Mouse (Mus musculus) frontal cortex, adult (tissue): ENCODE measurements at regions not wholly inside any gene's neighbourhood (a gene's known extent, or its start where the extent isn't known, plus 50 kb on each side); places are given as distances from the start of the nearest gene placed in this dataset.
"Not testable (repeated sequence)": the region's sequence is repeated elsewhere in the genome, so short reads cannot be mapped to it uniquely, and the experiment has no call there.

Experiments used
- ATAC-seq: cut with Nextera tagmentation; 2 replicates; pipeline ENCODE4 v1.9.2; 2017; ENCODE audit warnings: mild to moderate bottlenecking, moderate library complexity, mixed read lengths; ENCODE audit not compliant: low TSS enrichment

DNA sequence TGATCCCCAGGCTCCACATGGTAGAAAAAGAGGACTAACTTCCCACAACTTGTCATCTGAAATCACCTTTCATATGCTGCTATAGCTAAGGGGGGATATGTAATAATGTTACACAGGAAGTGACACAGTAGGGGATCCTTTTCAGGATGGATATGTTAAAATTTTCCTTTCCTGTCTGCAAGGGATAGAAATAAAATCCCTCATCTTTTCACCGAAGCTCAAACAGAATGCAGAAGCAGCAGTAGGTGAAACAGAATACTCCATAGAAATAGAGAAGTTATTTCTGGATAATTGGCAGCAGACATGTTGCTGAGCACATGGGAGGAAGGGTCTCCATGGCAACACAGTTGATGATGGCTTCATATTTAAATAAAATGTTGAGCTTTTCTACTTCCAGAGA is 309.3 kb upstream of the Ercc4 start:
- ATAC-seq: peak; percentile 89

DNA sequence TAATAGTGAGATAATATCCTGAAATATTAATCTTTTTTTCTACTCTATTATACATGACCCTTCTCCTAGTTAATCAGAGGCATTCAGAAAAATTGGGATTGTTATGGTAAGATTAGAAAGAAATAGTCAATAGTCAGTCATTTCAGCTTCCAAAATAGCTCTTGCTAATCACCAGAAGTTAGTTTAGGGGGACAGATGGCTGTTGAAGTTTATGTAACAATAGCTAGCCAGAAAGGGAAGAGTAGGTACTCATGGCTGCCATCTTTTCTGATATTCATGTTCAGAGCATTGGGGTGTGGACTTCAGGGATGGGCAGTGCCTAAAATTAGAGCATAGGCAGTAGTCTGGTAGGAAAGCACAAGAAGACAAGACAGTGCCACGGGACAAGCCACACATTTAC is 306.8 kb upstream of the Ercc4 start:
- no peak for ATAC-seq

DNA sequence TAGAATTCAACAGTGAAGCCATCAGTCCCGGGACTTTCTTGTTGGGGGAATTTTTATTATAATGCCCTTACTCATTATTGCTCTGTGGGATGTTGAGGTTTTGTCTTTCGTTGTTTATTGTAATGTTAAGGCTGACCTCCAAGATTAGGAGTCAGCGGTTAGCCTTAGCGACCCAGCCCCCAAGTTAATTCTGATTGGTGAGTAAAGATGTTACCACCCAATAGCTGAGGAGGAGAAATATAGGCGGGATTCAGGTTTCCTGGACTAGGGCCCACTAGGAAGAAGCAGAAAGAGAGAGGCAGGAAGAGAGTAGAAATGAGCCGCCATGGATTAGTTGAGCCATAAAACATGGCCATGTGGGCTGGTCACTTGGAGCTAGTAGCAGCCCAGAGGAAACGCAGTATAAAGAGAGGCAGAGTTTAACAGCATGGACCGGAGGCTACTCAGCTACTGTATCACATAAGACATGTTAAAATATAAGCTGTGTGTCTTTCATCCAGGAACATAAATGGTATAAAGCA is 302.1 kb upstream of the Ercc4 start:
- no peak for ATAC-seq

DNA sequence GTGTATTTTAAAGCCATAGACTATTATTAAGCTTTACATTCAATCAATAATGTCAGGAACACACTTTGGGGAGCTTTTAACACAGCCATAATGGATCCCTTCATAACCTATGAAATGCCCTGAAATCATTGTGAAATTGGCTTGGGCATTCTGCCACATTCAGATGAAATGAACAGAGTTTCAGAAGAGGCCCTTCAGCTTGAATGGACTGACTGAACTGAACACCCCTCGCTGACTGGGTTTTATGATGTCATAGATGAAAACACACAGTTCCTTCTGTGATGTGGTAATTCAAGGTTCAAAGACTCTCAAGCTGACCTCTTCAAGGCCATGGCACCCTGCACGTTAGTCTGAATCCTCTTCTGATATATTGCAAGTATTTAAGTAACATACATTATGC is 298.4 kb upstream of the Ercc4 start:
- ATAC-seq: no peak

DNA sequence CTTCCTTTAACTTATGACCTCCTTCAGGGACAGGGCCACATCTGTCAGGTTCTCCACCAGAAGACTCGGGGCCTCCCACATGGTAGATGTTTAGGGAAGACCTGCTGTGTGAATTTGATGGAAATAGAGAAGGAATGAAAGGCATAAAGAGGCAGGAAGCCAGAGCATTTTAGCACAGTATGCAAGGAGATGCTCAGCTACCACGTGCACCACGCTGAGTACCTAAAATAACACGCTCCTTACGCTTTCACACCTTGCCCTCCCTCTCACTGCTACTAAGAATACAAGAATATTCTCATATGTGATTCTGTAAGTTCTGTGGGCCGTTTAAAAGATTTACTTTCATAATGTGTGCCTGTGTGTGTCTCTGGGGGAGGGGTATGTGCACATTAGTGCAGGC is 284.8 kb upstream of the Ercc4 start:
- ATAC-seq: peak; percentile 85

DNA sequence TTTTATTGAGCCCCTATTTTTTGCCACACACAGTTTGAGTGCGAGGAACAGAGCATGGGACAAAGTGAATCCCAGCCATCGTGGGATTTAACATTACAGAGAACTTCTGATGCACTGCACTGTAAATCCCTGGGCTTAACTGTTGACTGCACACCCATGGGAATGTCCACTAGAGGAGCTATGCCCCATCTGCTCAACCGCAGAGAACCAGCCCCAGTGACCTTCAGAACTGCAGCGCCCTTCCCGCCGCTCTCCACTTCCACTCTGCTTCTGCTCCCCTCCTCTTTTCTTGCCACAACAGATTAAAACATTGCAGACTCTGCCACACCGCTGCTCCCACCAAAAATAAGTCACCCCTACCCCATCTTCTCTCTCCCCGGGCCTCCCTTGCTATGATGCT is 283.3 kb upstream of the Ercc4 start:
- ATAC-seq: peak; percentile 53; the same call in 1 of the 2 replicates

DNA sequence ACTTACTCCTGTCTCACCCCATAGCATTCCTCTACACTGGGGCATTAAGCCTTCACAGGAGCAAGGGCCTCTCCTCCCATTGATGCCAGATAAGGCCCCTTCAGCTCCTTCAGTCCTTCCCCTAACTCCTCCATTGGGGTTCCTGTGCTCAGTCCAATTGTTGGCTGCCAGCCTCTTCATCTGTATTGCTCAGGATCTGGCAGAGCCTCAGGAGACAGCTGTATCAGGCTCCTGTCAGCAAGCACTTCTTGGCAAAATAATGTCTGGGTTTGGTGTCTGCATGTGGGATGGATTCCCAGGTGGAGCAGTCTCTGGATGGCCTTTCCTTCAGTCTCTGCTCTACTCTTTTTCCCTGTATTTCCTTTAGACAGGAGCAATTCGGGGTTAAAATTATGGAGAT is 278.2 kb upstream of the Ercc4 start:
- not testable (repeated sequence) for ATAC-seq

DNA sequence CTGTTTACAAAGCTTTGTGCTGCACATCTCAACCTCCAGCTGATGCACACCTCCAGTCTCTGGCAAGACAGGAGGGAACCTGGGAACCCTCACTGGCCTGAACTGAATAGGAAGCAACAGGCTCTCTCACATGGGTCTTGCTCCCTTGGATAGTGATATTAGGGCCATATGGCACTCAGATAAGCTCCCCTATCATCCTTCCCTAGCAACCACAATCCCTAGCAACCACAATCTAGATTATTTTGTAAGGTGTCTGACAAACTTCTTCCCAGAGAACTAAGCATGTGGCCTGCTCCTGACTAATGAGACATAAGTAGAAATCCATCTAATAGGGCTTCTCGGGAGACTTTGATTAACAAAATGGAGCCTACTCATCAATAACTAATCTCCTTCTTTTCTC is 253.1 kb upstream of the Ercc4 start:
- ATAC-seq: no peak

DNA sequence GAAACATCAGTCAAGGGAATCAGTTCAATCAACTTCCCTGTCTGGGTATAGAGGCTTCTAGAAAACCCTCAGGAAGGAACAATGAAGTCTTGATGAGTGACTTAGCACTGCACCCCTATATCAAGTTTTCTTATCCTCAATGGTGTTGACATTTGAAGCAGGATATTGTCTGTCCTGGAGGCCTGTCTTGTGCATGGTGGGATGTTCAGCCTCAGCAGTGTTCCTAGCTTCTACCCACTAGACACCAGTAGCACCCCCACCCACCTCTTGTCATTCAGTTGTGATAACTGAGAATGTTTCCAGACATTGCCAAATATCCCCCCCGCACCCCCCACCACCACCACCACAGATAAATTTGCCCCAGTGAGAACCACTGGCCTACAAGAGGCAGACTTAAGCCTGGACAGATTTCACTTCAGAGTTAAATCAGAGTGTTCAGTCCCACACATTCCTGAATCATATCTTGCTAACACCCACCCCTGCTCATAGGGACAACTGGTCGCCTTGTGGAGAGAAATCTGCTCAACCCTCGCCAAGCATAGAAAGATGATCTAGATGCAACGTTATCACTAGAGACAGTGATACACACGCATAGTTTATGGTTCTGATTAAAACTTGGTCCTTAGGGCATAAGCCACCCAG is 249.6 kb upstream of the Ercc4 start:
- peak; percentile 99 for ATAC-seq

DNA sequence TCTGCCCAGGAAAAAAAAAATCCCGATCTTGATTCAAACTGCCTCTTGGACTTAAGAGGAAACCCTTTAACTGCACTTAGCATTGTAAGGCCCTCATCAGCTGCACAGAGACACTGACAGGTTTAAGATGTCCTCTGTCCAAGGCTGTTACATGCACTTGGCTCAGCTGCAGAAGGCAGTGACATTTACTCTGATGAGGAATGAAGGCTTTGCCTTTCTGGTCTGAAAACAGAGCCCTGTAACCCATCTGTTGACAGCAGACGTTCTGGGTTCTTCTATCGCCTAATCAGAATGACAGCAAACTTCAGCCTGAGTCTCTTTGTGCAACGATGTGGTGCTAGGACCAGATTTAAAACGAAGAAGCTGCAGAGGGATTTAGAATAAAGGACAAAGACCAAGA is 246.9 kb upstream of the Ercc4 start:
- ATAC-seq: no peak

DNA sequence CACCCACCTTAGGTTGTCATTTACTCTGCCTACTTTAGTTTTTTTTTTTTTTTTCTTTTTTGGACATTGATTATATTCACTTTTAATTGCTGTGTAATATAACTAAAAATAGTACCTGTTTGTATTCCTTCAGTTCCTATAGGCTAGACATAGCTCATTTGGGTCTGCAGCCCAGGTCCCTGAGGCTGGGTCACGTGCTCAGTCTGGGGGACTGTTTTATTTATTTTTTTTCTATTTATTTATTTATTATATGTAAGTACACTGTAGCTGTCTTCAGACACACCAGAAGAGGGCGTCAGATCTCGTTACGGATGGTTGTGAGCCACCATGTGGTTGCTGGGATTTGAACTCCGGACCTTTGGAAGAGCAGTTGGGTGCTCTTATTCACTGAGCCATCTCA is 231.2 kb upstream of the Ercc4 start:
- not testable (repeated sequence) for ATAC-seq

DNA sequence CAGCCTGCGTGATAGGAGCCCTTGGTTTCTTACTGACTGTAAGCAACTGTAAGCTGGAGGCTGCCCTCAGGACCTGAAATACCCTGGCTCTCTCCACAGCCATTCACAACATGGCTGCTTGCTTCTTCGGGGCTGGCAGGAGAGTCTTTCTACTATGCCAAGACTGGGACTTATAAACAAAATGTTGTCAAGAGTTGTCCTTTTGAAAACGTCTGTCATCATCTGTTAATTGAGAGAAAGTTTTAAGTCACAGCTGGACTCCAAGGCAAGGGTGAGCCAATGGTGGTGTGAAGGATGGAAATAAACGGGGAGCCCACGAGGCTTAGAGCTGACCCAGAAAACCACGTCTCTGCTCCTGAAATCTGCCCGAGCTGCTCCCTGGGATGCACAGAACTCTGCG is 229.5 kb upstream of the Ercc4 start:
- ATAC-seq: no peak

DNA sequence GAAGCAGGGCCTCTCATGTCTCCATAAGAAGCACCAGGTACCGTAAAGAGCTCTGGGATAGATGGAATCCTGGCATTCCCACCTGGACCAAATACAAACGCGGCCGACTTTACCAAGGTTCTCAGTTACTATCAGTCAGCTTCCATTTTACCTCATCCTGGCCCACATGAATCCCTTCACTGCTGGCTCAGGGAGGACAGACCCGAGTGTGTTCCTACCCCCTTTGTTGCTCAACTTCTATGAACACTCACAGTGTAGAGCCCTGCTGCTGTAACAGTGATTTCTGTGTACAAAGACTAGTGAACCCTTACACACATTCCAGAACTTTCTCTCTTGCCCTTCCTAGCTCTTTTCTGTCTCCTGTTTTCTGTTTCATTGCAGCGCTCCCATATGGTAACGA is 229.0 kb upstream of the Ercc4 start:
- no peak for ATAC-seq

DNA sequence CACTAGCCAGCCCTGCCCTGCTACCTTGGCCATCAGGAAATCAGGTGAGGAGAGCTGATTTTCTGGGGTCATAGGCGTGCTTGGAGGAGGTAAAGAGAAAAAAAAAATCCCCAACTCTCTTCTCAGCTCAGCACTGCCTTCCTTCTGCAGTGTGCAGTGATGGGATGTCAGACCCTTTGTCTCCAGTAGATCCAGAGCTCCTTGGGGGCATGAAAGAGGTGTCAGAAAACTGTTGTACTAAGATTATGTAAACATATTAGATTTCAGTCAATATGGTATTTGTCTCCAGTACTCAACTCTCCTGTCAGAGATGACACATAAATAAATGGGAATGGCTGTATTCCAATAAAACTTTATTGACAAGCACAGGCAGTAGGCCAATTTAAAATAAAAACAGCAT is 226.8 kb upstream of the Ercc4 start:
- ATAC-seq: no peak

DNA sequence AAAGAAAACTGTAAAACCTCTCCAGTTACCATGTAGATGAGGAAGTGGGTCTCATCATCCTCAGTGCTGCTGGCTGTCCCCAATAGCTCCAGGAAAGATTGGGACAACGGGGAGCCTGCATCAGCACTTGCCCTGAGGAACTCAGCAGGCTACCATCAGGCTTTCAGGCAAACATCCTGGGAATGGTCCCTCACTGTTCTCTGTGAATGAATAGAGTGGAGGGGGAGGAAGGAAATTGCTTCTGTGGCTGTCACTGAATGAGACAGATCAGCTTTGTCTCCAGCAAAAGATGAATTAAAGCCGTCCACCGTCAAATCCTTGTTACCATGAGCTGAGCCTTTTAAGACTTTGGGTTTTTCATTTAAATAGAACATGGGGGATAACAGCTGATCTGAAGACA is 224.9 kb upstream of the Ercc4 start:
- no peak for ATAC-seq

DNA sequence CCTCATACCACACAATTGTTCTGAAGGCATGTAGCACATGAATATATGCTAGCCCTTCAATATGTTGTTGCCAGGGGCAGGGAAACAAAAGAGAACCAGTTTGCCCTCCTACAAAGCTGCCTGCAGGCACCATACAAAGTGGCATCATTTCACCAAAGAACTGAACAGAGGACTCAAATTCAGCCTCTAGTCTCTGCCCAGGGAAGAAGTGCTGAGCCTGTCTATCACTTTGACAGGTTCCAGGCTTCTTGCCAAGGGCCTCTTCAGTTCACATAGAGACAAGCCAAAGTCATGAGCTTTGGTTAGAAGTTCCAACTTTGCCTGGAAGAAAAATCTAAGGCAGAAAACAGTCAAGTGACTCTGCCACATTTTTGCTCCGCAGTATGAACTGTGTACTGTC is 223.4 kb upstream of the Ercc4 start:
- ATAC-seq: no peak

DNA sequence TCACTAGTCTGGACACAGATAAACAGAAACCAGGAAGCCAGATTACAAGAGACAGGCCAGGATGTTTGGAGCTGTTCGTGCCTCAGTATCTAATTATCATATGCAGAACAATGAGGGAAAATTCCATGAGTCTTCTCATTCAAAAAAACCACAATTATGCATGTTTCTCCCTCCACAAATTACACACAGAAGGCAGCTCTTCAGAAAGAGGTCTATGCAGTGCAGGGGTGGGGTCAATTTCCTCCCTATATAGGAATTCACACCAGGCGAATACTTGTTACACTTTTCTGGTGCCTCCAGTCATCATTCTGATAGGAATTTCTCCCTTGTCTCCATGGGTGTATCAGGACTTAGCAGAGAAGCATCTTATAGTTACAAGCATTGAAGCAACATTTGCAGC is 222.1 kb upstream of the Ercc4 start:
- ATAC-seq: no peak

DNA sequence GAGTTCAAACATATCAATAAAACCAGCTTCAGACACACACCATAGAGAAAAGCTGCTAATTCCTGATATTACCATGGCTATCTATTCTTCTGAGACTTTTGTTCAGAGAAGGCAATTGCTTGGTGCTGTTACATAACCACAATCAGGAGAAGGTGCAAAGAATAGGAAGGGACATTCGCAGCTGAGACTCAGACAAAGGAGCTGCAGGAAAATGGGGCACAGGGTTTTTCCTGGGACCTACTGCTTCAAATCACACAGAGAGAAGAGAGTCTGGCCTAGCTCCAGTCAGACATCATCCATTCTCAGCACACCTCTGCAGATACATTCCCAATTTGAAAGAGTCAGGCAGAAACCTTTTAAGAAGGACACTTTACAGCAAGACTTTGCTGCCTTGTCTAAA is 219.4 kb upstream of the Ercc4 start:
- ATAC-seq: peak; percentile 55; the same call in 1 of the 2 replicates

DNA sequence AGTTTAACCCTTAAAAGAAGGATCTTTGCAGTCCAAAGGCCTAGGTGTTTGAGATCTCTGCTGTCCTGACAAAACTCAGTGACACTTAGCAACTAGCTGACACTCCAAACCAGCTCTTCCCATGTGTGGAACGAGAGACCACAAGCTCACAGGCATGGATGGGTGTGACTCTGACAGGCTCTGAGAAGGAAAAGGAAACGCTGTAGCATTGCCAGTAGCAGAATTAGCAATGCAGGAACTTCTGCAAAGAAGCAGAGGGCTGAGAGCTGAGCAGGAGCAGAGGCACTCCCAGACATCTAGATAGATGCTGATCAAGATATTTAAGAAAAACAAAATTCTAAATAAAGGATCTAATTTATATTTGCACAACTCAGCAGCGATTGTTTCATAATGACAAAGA is 218.9 kb upstream of the Ercc4 start:
- ATAC-seq: peak; percentile 69

DNA sequence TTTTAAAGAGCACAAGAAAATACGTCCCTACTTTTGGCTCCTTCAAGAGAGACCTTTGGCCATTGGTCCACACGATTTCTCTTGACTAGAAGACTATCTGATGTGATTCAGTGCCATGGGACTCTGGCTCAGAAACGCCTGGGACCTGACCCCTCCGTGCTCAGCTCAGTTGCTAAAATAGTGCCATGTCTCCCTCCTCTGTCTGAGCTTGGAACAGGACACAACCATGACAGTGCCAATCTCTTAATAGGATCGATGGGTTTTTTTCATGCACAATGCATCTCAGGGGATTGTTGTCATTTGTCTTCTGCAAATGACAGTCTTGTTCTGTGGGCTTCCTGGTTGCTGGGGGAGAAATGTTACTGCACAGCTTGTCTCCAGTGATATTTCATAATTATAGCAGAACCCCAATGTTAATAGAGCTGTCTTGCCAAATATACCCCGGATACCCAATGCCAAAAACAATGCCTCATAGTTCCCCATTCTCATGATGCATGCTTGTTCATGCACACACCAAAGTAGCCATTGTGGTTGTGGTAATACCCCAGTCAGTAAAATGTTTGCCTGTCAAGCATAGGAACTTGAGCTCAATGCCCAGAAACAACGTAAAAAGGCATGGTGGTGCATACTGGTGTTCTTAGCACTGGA is 216.7 kb upstream of the Ercc4 start:
- ATAC-seq: no peak

DNA sequence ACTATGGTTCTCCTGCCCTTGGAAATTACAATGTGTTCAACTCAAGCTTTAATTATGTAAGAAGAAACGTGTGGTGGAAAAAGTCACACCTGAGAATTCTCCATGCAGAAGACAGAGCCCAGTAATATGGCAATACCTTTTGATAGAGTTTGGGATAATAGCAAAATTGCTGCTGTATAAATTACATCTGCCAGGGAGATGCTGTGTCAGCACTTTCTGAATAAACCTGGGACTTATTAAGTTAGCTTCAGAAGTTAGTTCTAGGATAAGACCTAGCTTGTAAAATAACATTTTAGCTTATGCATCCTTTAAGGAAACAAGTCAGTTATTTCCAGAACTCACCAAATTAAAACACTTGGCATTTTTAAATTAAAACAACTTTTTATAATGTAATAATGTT is 212.2 kb upstream of the Ercc4 start:
- no peak for ATAC-seq

DNA sequence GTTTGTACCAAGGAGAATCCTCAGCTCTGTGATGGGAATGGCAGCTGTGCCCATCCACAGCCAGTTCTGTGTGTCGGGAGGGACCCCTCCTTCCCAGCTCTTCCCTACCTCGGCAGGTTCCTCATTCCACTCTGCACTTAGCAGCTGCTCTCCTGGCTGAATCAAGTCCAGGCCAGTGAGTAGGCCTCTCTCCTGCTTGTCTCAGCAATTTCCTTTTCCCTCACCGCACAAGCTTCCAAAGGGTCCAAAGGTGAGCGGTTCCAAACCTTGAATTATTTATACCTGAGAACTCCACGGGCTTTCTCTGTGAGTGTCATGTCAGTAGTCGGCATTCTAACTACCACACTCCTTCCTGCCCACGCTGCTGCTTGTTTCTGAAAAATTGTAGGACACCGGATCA is 208.8 kb upstream of the Ercc4 start:
- ATAC-seq: no peak

DNA sequence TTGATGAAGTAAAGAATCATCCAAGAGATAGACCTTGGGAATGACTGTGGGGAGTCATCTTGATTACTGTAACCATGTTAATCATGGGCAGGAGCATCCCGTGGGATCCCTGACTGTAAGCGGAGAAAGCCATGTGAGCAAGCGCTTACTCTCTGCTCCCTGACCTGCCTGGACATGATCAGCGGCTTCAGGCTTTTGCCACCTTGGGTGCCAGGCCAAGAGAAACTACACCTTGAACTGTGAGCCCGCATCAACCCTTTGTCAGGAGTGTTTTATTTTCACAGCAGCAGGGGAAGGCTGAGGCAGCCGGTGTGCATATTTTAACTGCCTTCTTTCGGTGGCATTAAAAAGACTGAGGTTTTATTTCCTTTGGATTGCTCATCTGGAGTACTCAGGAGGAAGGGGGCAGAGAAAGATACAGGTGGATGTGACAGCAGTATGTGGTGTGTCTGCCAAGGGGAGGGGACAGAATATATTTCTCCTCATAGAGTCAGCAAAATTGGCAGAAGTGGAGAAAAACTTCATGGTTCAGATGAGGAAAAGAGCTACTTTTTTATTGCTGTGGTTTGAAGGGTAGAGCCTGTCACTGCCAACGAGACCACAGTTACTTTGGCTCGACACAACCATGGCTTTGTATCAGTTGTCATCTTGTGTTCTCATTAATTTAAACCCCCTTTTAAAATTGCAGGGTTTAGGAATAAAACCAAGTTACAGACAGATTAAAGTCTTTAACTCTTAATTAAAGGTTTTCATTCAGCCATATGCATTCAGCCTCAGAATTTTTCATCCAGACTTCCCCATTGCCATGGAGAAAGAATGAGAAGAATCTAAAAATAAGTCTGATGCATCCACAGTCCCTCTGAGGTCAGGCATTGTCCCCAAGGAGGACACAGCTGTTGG is 208.1 kb upstream of the Ercc4 start:
- ATAC-seq: no peak; the same call in 1 of the 2 replicates
